Mouse (Mus musculus): ENCODE data around the gene BC028528. TPM values are rescaled to one million over a fixed set of nuclear protein-coding genes. Genes with fewer than 3 reads are reported as not detected.

BC028528 gene
- total and polyA plus RNA-seq, 3 experiments = 15.6 to 46.1 (median 40.6) TPM

GRCm38 (mm10) chr3:95902643-95903042 lies 10.8 kb upstream of the BC028528 start:
- dilution Hi-C loops (cut with MboI; ENCODE audit: extremely low pct_ligation_motif_present, extremely low pct_unique_long_range_greater_than_20kb, low sequenced_read_pairs) = no loop called here
- Histone ChIP-seq H3K4me2 (ENCODE audit: insufficient read depth, low read depth, poor library complexity, severe bottlenecking) (no peak overlapping the region), H3K27ac (ENCODE audit: insufficient read depth, low read depth) (no peak overlapping the region)

GRCm38 (mm10) chr3:95902373-95902625 lies 10.5 kb upstream of the BC028528 start:
- no peak overlapping the region for H3K4me2 ChIP-seq (ENCODE audit: insufficient read depth, low read depth, poor library complexity, severe bottlenecking)
- no peak for DNase-seq (ENCODE audit: extremely low read depth)
- no peak overlapping the region for H3K9ac ChIP-seq (ENCODE audit: insufficient read depth, low read depth)
- H3K27ac ChIP-seq (ENCODE audit: insufficient read depth, low read depth) = no peak overlapping the region
- TF ChIP-seq USF2 (conservative IDR thresholded peaks at IDR 0.05; ENCODE audit: low read depth, low read length) (no peak), ZMIZ1 (IDR thresholded peaks at IDR 0.05; ENCODE audit: low read depth, low read length) (no peak), CTCF (conservative IDR thresholded peaks at IDR 0.05 in 1 of 2, IDR thresholded peaks at IDR 0.05 in 1 of 2; ENCODE audit: low read depth in 2 of 2, low read length in 2 of 2) (no peak), IRF4 (IDR thresholded peaks at IDR 0.05; ENCODE audit: low read depth, low read length) (no peak), MEF2A (IDR thresholded peaks at IDR 0.05; ENCODE audit: borderline replicate concordance, low read depth, low read length) (no peak), ELF1 (IDR thresholded peaks at IDR 0.05; ENCODE audit: low read depth, low read length) (no peak), TBP (conservative IDR thresholded peaks at IDR 0.05; ENCODE audit: low read depth, low read length) (no peak), ZC3H11A (IDR thresholded peaks at IDR 0.05; ENCODE audit: low read depth, low read length) (no peak), RCOR1 (conservative IDR thresholded peaks at IDR 0.05; ENCODE audit: low read depth, low read length) (no peak), BHLHE40 (IDR thresholded peaks at IDR 0.05; ENCODE audit: low read depth, low read length) (no peak), CHD2 (IDR thresholded peaks at IDR 0.05; ENCODE audit: low read length) (no peak), RAD21 (IDR thresholded peaks at IDR 0.05; ENCODE audit: low read depth, low read length) (no peak), TCF12 (IDR thresholded peaks at IDR 0.05; ENCODE audit: low read depth, low read length) (no peak)
- H3K4me1 ChIP-seq (ENCODE audit: control insufficient read depth in 1 of 2, insufficient read depth in 2 of 2) = peaks cover 7 to 15% of the 10 kb centered on the region in 2 experiments; a peak in 3 of 4 replicates
- H3K27me3 ChIP-seq (replicated peaks) = peaks cover 11% of the 10 kb centered on the region
- H3K4me3 ChIP-seq (replicated peaks in 1 of 3; ENCODE audit: low read depth in 2 of 3, low read length in 2 of 3, poor library complexity in 1 of 3) = no peak overlapping the region
- H3K36me3 ChIP-seq (replicated peaks in 1 of 2; ENCODE audit: control insufficient read depth in 1 of 2, insufficient read depth in 1 of 2, low read length in 1 of 2) = peaks cover 3 to 27% of the 10 kb centered on the region in 2 experiments
- in situ Hi-C loops (cut with MboI; ENCODE audit: low pct_ligation_motif_present, low pct_unique_long_range_greater_than_20kb, low sequenced_read_pairs) = loop anchor here (5.0 kb wide), 1 partner anchor 35 kb away; no protein-coding TSS in a partner anchor
- H3K9me3 ChIP-seq (replicated peaks; ENCODE audit: low read length) = no peaks in the 10 kb centered on the region
- no peaks in the 10 kb centered on the region for H3K79me2 ChIP-seq (replicated peaks; ENCODE audit: control insufficient read depth, extremely low read depth, insufficient read depth, poor library complexity, severe bottlenecking)
- dilution Hi-C loops (cut with MboI; ENCODE audit: extremely low pct_ligation_motif_present, extremely low pct_unique_long_range_greater_than_20kb, low sequenced_read_pairs) = no loop called here

More at GRCm38 (mm10) chr3:95902643-95903042, 10.8 kb upstream of the BC028528 start:
- no peak for DNase-seq (ENCODE audit: extremely low read depth)
- TF ChIP-seq MAZ (IDR thresholded peaks at IDR 0.05; ENCODE audit: low read depth, low read length) = no peak
- no peak for TF ChIP-seq NELFE (IDR thresholded peaks at IDR 0.05; ENCODE audit: low read depth, low read length)
- no peak for TF ChIP-seq ZKSCAN1 (IDR thresholded peaks at IDR 0.05; ENCODE audit: borderline replicate concordance, low read depth, low read length)
- no peak for TF ChIP-seq HCFC1 (IDR thresholded peaks at IDR 0.05; ENCODE audit: low read depth, low read length)
- TF ChIP-seq ZC3H11A (IDR thresholded peaks at IDR 0.05; ENCODE audit: low read depth, low read length) = no peak
- no peak for TF ChIP-seq SIN3A (IDR thresholded peaks at IDR 0.05; ENCODE audit: low read length)
- TF ChIP-seq E2F4 (IDR thresholded peaks at IDR 0.05; ENCODE audit: insufficient replicate concordance, low read depth, low read length) = no peak
- TF ChIP-seq IRF4 (IDR thresholded peaks at IDR 0.05; ENCODE audit: low read depth, low read length) = no peak
- no peak for TF ChIP-seq TBP (conservative IDR thresholded peaks at IDR 0.05; ENCODE audit: low read depth, low read length)
- TF ChIP-seq BHLHE40 (IDR thresholded peaks at IDR 0.05; ENCODE audit: low read depth, low read length) = no peak
- TF ChIP-seq MYC (IDR thresholded peaks at IDR 0.05; ENCODE audit: low read depth, low read length) = no peak
- H3K79me2 ChIP-seq (replicated peaks; ENCODE audit: control insufficient read depth, extremely low read depth, insufficient read depth, poor library complexity, severe bottlenecking) = no peaks in the 10 kb centered on the region
- in situ Hi-C loops (cut with MboI; ENCODE audit: low pct_ligation_motif_present, low pct_unique_long_range_greater_than_20kb, low sequenced_read_pairs) = loop anchor here (5.0 kb wide), 1 partner anchor 35 kb away; no protein-coding TSS in a partner anchor
- H3K27me3 ChIP-seq (replicated peaks) = peaks cover 12% of the 10 kb centered on the region
- no peak overlapping the region for H3K4me3 ChIP-seq (replicated peaks in 1 of 3; ENCODE audit: low read depth in 2 of 3, low read length in 2 of 3, poor library complexity in 1 of 3)
- H3K9me3 ChIP-seq (replicated peaks; ENCODE audit: low read length) = no peaks in the 10 kb centered on the region
- H3K36me3 ChIP-seq (replicated peaks in 1 of 2; ENCODE audit: control insufficient read depth in 1 of 2, insufficient read depth in 1 of 2, low read length in 1 of 2) = peaks cover 3 to 25% of the 10 kb centered on the region in 2 experiments
- H3K9ac ChIP-seq (ENCODE audit: insufficient read depth, low read depth) = no peak overlapping the region
- peaks cover 7 to 15% of the 10 kb centered on the region in 2 experiments; a peak in 3 of 4 replicates for H3K4me1 ChIP-seq (ENCODE audit: control insufficient read depth in 1 of 2, insufficient read depth in 2 of 2)

Data from CH12.LX (cell line).